Mouse (Mus musculus) lung, adult 2 months (tissue): ENCODE results near the gene Hnrnpa2b1. TPM values are rescaled to one million over a fixed set of nuclear protein-coding genes. Genes with fewer than 3 reads are reported as not detected.

Experiments used
- DNase-seq: peaks from one replicate; pipeline ENCODE4 v3.0.0; 2022
- H3K4me1 ChIP-seq: fragments of 200-500 bp; 2 replicates; pipeline ENCODE4 v1.6.1; 2011; ENCODE audit warnings: low read length; ENCODE audit not compliant: control insufficient read depth, insufficient read depth
- H3K4me3 ChIP-seq: fragments of 200-500 bp; replicated peaks from 2 replicates; pipeline ENCODE3; 2011; ENCODE audit warnings: low read depth, mild to moderate bottlenecking, control low read depth, low read length; ENCODE audit errors: extremely low read depth
- CTCF ChIP-seq: fragments of 200-500 bp; IDR thresholded peaks from 2 replicates; pipeline ENCODE4 v1.5.1; 2011; ENCODE audit warnings: mild to moderate bottlenecking, low read length, control low read depth; ENCODE audit not compliant: insufficient read depth
- POLR2A ChIP-seq: fragments of 200-500 bp; IDR thresholded peaks from 2 replicates; pipeline ENCODE4 v1.6.1; 2011; ENCODE audit warnings: low read depth, mild to moderate bottlenecking, control low read depth, low read length, borderline replicate concordance; ENCODE audit errors: extremely low read depth
- WGBS: fragments of 180-500 bp; shearing (Covaris S2); methylation state at CpG from one replicate; pipeline ENCODE4 v1.1.7; 2018; 5-methylcytosine and 5-hydroxymethylcytosine counted together
- polyA plus RNA-seq: library from polyadenylated mRNA; depleted of rRNA; stranded (reverse); fragments of >200 nt; gene quantifications from 2 replicates; pipeline ENCODE4 v1.2.3, GENCODE M21; 2012; rRNA removed

Hnrnpa2b1 gene
- polyA plus RNA-seq, 1 experiment = 73.2 TPM

DNA sequence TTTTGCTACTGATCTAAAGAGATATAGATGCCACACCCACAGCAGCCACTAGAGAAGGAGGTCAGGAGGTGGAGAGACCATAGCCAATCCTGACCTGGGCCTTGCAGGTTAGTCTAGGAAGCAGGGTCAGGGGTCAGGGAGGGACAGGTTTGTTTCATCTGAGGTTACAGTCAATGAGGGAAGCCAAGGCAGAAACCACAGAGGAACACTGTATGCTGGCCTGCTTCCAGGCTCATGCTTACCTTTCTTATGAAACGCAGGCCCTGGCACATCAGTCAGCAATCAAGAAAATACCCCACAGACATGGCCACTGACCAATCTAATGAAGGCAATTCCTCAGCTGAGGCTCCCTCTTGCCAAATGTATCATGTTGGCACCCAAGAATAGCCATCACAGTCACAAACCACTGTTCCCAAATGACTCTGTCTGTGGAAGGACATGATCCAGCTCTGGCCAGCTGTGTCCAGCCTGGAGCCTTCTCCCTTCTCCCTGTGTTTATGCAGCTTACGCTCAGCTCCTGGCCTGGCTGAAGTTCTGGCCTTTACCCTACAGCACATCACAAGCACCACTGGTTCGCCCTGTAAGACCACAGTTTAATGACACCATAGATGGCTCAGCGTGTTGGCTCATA, 52.3 kb downstream of the Hnrnpa2b1 start:
- WGBS = 69% methylated on average over 4 of the region's 4 CpGs
- H3K4me3 ChIP-seq = no peak overlapping the region
- DNase-seq = no peak

DNA sequence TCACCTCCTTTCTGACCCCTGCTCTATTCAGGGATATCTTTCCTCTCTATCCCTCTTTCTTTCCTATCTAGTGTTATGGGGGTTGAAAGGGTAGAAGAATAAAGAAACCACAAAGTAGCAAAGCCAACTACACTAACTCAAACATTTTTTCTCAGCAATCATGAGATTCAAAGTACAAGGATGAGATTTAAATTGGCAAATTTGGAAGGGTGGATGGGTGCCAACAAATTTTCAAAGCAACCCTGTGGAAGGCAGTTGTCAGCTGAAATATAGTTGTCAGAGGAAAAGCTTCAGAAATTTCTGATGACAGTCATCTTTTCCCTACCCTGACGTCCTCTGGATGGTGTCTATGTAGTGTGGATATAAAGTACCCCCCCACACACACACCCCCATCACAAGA, 53.3 kb downstream of the Hnrnpa2b1 start:
- Histone ChIP-seq H3K4me1 (0 out of 2 replicates have a peak, but pooled peaks cover 2% of the 10 kb centered on the region), H3K4me3 (no peak overlapping the region)
- 45% methylated on average over 1 of the region's 1 CpGs for WGBS
- no peak for DNase-seq
- TF ChIP-seq POLR2A = no peak
- TF ChIP-seq CTCF = no peak

More for the DNA sequence above, 52.3 kb downstream of the Hnrnpa2b1 start:
- 0 out of 2 replicates have a peak, but pooled peaks cover 2% of the 10 kb centered on the region for H3K4me1 ChIP-seq
- no peak for TF ChIP-seq POLR2A
- TF ChIP-seq CTCF = no peak

Other genes with a start within 250 kb of the Hnrnpa2b1 start
- gene Nfe2l3, start 37.2 kb downstream of the Hnrnpa2b1 start, polyA plus RNA-seq = 3.0 and 3.5 TPM in 2 replicates
- 5.1 and 9.7 TPM in 2 replicates for gene Cbx3, start 466 bp upstream of the Hnrnpa2b1 start, polyA plus RNA-seq
- 2.6 and 4.0 TPM in 2 replicates for gene Snx10, start 54.0 kb upstream of the Hnrnpa2b1 start, polyA plus RNA-seq